Mouse (Mus musculus) erythroblast, adult 5-6 weeks (primary cell): Measurements from ENCODE around the gene Lipa. TPM values are rescaled to one million over a fixed set of nuclear protein-coding genes. Genes with fewer than 3 reads are reported as not detected.

Experiments used
- ATAC-seq: replicated peaks from 2 replicates; pipeline ENCODE4 v1.8.0; 2016; ENCODE audit warnings: moderate number of reproducible peaks, mild to moderate bottlenecking, moderate TSS enrichment, inconsistent platforms; ENCODE audit not compliant: poor library complexity, low FRiP score, severe bottlenecking
- total RNA-seq, 2 experiments: library from RNA; stranded (forward) in 1 of 2; stranded (reverse) in 1 of 2; fragments of 150-400 nt in 1 of 2; fragments of 200-764, 138-1000 nt in 1 of 2; gene quantifications; 2 replicates each; pipeline versions ENCODE4 v1.2.3 to v1.2.4; 2015 to 2017; ENCODE audit warnings: low replicate concordance in 2 of 2

Lipa gene
- total RNA-seq, 2 experiments from 2014 or later: 29.7 to 50.1 TPM

- ATAC-seq: no peak
Measured at GRCm38 (mm10) chr19:34474228-34474990, 52.9 kb downstream of the Lipa start.

GRCm38 (mm10) chr19:34471703-34472102 is 55.6 kb downstream of the Lipa start:
- ATAC-seq: no peak

GRCm38 (mm10) chr19:34468794-34469193 is 58.5 kb downstream of the Lipa start:
- no peak for ATAC-seq

GRCm38 (mm10) chr19:34468216-34468615 is 59.1 kb downstream of the Lipa start:
- no peak for ATAC-seq

GRCm38 (mm10) chr19:34464453-34464852 is 62.8 kb downstream of the Lipa start:
- no peak for ATAC-seq

- no peak for ATAC-seq
Measured at GRCm38 (mm10) chr19:34461451-34462019, 65.7 kb downstream of the Lipa start.

GRCm38 (mm10) chr19:34450784-34451370 is 76.4 kb downstream of the Lipa start:
- no peak for ATAC-seq

GRCm38 (mm10) chr19:34448851-34449250 is 78.4 kb downstream of the Lipa start:
- no peak for ATAC-seq

GRCm38 (mm10) chr19:34445410-34446012 is 81.8 kb downstream of the Lipa start:
- no peak for ATAC-seq

- ATAC-seq: no peak
Measured at GRCm38 (mm10) chr19:34444785-34445184, 82.5 kb downstream of the Lipa start.

Other genes starting within 250 kb of the Lipa start
- gene Fas, start 236.8 kb downstream of the Lipa start, total RNA-seq (2015; ENCODE audit: low replicate concordance): 7.3 and 10.2 TPM in 2 replicates
- 2.4 and 6.8 TPM in 2 replicates for gene Fas, start 236.8 kb downstream of the Lipa start, total RNA-seq (2017; ENCODE audit: low replicate concordance)
- not detected in 2 replicates for gene Ch25h, start 52.3 kb downstream of the Lipa start, total RNA-seq (2015; ENCODE audit: low replicate concordance)
- not detected in 2 replicates for gene Ch25h, start 52.3 kb downstream of the Lipa start, total RNA-seq (2017; ENCODE audit: low replicate concordance)
- gene Ifit2, start 23.2 kb upstream of the Lipa start, total RNA-seq (2015; ENCODE audit: low replicate concordance): 3.3 and 3.8 TPM in 2 replicates
- 6.3 and 6.8 TPM in 2 replicates for gene Ifit2, start 23.2 kb upstream of the Lipa start, total RNA-seq (2017; ENCODE audit: low replicate concordance)
- 1.5 and 5.6 TPM in 2 replicates for gene Ifit3, start 56.1 kb upstream of the Lipa start, total RNA-seq (2015; ENCODE audit: low replicate concordance)
- gene Ifit3, start 56.1 kb upstream of the Lipa start, total RNA-seq (2017; ENCODE audit: low replicate concordance): 2.6 and 5.9 TPM in 2 replicates
- gene Ifit1bl1, start 74.5 kb upstream of the Lipa start, total RNA-seq (2015; ENCODE audit: low replicate concordance): 0.58 TPM in 1 of 2 replicates, not detected in the other
- gene Ifit1bl1, start 74.5 kb upstream of the Lipa start, total RNA-seq (2017; ENCODE audit: low replicate concordance): 1.3 and 1.8 TPM in 2 replicates
- not detected in 2 replicates for gene Ifit3b, start 80.5 kb upstream of the Lipa start, total RNA-seq (2015; ENCODE audit: low replicate concordance)
- 0.56 and 0.77 TPM in 2 replicates for gene Ifit3b, start 80.5 kb upstream of the Lipa start, total RNA-seq (2017; ENCODE audit: low replicate concordance)
- 0.84 TPM in 1 of 2 replicates, not detected in the other for gene Ifit1bl2, start 113.3 kb upstream of the Lipa start, total RNA-seq (2015; ENCODE audit: low replicate concordance)
- 1.5 and 1.7 TPM in 2 replicates for gene Ifit1bl2, start 113.3 kb upstream of the Lipa start, total RNA-seq (2017; ENCODE audit: low replicate concordance)
- 45.0 and 53.1 TPM in 2 replicates for gene Ifit1, start 113.4 kb upstream of the Lipa start, total RNA-seq (2015; ENCODE audit: low replicate concordance)
- gene Ifit1, start 113.4 kb upstream of the Lipa start, total RNA-seq (2017; ENCODE audit: low replicate concordance): 46.1 TPM in 2 replicates
- gene Slc16a12, start 219.8 kb upstream of the Lipa start, total RNA-seq (2015; ENCODE audit: low replicate concordance): not detected in 2 replicates
- gene Slc16a12, start 219.8 kb upstream of the Lipa start, total RNA-seq (2017; ENCODE audit: low replicate concordance): not detected in 2 replicates